Mouse (Mus musculus) megakaryocyte-erythroid progenitor cell, adult 5-6 weeks (primary cell): Measurements from ENCODE around the gene Slc12a3. TPM values are rescaled to one million over a fixed set of nuclear protein-coding genes. Genes with fewer than 3 reads are reported as not detected.

Experiments used
- ATAC-seq: replicated peaks from 2 replicates; pipeline ENCODE4 v1.8.0; 2016; ENCODE audit warnings: mild to moderate bottlenecking, inconsistent platforms; ENCODE audit not compliant: severe bottlenecking, poor library complexity, low FRiP score, low TSS enrichment
- total RNA-seq, 2 experiments: library from RNA; stranded (forward) in 1 of 2; stranded (reverse) in 1 of 2; fragments of 200-1000, 215-1000 nt in 1 of 2; fragments of >200 nt in 1 of 2; fragmentation: Nextera tagmentation in 1 of 2; gene quantifications; 2 replicates each; pipeline ENCODE4 v1.2.3; 2014 to 2017

The Slc12a3 gene
- total RNA-seq, 2 experiments from 2014 or later = 1.8 TPM; not detected in 1

DNA sequence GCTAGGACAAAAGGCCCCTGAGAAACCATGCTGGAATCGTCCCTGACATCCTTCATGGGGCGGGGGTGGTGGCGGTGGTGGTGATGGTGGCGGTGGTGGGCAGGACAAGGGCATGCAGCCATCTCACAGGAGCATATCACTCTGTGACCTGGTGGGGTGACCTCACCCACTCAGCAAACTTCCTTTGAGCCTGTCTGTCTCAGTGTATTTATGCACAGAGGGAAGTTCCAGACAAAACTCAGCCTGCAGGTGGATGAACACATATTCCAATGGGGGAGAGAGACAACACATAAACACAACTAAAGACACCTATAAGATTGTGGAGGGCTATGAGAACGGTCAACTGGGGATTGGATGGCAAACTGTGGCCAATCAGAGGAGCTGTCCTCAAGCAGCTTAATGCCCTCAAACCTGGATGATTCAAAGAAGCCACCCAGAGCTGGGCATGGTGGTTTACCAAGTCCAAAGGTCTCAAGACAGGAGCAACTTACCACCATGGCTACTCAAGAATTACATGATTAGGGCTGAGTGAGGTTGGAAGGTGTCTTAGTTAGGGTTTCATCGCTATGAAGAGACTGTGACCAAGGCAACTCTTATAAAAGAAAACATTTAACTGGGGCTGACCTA is 35.8 kb downstream of the Slc12a3 start:
- no peak for ATAC-seq

DNA sequence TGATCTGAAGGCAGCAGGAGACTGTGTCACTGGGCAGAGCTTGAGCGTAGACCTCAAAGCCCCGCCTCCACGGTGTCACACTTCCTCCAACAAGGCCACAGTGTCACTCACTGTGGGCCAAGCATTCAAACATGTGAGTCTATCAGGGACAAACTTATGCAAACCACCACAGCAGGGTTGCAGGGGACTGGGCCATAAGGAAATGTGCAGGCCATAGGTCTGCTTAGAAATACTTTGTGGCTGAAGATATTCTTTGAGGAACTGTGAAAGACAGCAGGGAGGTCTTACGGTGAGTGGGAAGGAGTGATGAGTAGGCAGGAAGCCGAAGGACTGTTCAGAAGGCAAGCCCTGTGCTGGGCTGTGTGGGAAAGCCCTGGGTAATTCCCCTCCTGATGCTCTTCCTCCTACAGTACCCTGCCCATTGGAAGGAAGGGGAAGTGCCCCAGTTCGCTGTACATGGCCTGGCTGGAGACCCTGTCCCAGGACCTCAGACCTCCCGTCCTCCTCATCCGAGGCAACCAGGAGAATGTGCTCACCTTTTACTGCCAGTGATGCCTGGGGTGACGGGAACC is 36.5 kb downstream of the Slc12a3 start:
- ATAC-seq = peak; percentile 82

DNA sequence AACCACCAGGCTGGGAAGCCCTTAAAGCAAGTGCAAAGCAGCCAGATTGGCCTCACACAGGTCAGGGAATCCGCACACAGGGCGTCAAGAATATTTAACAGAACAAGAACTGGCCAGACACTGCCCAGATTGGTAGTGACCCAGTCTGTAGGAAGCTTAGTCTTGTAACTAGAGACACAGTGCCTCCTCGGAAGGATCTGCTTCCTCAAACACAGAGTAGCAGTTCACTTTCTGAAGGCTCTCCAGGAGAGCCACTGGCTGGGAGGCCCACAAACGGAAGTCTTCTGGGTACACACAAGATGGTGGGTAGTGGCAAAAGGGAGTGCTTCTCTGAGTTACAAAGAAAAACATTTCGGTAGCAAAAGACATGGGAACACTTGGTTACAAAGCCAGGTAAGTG is 41.8 kb downstream of the Slc12a3 start:
- no peak for ATAC-seq

DNA sequence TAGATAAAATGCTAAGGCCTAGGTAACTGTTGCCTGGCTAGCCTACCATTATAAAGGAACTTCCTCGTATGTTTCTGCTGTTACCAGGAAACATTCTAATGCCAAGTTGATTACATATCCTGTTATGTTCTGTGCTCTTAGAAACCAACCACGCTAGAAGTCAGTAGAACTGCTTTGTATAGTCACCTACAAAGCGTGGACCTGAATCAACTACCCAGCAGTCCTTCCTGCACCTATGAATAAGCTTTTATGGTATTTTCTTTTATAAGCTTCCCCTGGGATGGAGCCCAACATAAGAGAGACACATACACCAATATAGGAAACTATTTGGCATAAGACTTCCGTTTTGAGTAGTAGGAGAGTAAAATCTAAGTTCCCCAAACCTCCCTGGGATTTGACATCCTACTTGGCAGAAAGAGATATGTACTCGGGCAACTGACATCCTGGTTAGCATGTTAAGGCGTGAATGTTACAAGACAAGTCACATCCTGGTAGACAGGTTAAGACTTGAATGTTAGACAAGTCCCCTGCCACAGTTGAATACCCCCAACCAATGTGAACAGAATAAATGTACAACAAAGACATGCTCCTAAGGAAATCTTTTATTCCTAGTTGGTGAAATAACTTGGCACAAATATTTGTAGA is 44.1 kb downstream of the Slc12a3 start:
- ATAC-seq = no peak

GRCm38 (mm10) chr8:94375551-94375991 is 46.6 kb downstream of the Slc12a3 start:
- peak; percentile 75 for ATAC-seq

- no peak for ATAC-seq
Observed at GRCm38 (mm10) chr8:94376176-94376575, 47.2 kb downstream of the Slc12a3 start.

DNA sequence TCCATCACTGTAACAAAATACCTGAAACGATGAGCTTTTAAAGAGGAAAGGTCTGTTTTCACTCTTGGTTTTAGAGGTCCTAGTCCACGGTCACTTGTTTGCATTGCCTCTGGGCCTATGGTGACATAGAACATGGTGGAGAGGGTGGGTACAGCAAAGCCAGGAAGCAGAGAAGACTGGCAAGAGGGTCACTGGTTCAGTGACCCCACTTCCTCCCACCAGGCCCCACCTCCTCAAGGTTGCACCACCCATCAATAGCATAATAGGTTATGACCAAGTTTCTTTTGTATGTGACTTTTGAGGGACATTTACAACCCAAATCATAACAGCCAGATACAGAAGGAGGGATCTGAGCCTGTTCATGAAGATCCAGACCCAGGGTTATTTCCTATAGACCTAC is 47.6 kb downstream of the Slc12a3 start:
- no peak for ATAC-seq

DNA sequence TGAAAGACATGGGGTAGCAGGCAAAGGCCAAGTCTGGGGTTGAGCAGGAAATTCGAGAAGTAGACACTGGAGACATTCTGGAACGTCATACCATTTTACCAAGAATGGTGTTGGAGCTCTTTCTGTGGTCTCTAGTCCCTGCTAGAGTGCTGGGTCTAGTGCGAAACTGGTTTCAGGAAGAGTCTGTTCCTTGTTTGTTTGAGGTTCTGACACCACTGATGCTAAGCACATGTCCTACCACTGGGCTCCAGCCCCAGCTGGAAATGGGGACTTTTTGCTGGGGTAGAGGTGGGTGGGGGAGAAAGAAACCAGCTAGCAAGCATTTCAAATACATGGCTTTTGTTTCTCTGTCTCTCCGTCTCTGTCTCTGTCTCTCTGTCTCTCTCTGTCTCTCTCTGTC is 48.0 kb downstream of the Slc12a3 start:
- ATAC-seq = no peak

DNA sequence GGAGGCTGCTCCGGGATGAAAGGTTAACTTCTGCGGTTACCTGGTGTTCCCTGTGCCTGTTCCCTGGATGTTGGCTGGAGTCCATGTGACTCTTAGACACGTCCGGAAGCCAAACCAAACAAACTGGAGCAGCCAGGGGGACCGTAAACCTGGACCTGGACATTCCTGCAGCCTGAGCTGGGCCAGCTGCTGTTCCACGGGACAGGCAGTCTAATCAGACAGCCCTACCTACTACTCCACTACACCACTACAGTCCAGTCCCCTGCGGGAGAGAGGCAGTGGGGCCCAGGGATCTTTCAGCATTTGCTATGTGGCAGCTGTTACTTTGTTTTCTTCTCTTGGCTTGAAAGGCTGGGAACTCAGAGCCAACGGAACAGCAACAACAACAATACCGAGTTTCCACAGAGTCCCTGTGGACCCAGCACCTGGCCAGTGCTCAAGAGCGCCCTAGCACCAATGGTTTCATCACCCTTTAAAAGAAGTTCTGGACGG is 48.8 kb downstream of the Slc12a3 start:
- no peak for ATAC-seq

DNA sequence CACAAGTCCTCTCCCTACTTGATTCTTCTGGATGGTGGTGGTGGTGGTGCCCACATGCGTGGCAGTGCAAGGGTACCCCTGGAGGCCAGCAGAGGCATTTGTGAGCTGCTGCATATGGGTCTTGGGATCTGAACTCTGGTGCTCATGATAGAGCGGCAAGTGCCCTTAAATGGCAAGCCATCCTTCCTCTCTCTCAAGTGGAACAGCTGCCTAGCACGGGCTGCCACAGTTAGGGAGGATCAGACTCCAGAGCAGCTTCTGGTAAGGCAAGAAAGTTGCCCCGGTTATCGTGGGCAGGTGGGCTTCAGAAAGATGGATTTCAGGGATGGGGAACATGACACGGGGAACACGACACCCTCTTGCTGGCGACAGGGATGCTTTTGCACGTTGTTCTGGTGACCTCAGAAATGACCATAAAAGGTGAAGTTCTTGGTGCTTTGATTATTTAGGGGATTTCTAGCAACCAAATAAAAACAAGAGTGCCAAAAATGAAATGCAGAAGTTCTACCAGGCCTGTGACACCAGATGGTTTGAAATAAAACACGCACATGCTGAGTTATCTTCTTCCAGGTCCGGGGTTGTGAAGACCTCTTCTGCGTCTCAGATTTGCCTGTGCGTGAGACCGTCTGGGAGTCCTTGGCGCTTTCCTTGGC is 49.9 kb downstream of the Slc12a3 start:
- no peak for ATAC-seq

- no peak for ATAC-seq
Observed at GRCm38 (mm10) chr8:94379686-94380085, 50.7 kb downstream of the Slc12a3 start.

- no peak for ATAC-seq
Observed at GRCm38 (mm10) chr8:94384166-94384565, 55.2 kb downstream of the Slc12a3 start.

DNA sequence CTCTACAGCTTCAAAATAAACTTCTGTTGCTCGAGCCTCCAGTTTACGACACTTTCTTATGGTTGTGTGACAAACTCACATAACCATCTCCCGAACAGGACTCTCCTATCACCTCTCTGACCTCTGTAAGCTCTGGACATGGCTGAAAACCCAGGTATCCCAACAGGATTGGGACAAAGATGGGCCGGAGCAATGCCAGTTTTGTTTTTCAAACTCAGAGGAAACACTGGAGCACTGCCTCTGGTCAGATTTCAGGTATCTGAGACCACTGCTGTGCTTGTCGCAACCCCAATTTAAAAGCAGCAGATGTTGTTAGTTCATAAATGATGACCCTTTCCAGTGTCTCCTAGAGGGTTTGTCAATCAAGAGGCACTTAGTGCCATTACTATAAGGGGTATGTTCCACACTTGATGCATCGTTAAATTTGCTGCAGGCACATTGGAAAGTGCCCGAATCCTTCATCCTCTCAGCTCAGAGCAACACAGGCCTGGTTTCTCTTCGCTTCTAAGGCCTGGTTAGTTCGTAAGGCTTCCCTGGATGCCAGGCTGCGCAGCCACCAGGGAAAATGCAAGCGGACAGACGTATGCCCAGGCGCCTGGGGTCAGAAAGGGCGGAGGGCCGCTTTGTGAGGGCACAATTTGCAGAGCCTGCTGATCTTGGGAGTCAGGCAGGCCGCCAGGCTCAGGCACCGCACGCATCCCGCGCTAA is 56.7 kb downstream of the Slc12a3 start:
- no peak for ATAC-seq

DNA sequence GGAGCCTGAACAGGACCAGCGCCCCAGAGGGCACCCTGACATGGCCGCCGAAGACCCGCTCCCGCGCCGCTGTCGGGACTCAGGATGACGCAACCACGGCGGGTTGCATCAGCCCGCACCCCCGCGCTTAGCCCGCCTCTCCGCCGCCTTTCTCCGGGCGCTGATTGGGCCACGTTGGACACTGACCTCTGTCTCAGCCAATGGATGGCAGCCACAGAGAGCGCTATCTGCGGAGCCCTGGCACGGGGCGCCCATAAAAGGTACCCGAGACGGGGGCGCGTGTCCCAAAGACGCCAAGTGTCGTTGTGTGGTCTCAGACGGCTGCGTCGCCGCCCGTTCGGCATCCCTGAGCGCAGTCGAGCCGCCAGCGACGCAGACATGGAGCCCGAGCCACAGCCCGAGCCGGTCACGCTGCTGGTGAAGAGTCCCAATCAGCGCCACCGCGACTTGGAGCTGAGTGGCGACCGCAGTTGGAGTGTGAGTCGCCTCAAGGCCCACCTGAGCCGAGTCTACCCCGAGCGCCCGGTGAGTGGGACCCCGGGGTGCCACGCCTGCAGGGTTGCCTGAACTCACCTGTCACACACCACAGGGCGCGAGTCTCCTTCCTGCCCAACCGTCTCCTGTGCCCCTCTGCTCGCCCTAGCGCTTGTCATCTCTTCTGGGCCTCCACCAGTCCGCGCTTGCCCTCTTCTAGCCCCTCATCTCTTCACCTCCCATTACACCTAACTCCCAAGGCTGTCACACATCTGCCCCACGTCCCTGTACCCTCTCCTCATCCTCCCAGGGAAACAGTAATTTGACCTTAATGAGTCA is 57.4 kb downstream of the Slc12a3 start, which contains the start of gene Herpud1:
Gene Herpud1 (plus strand): TSS at position 225 of the 813 bp plus-strand sequence.
- ATAC-seq = peak; percentile 94

GRCm38 (mm10) chr8:94387027-94387684 is 58.2 kb downstream of the Slc12a3 start:
- ATAC-seq = peak; percentile 58

DNA sequence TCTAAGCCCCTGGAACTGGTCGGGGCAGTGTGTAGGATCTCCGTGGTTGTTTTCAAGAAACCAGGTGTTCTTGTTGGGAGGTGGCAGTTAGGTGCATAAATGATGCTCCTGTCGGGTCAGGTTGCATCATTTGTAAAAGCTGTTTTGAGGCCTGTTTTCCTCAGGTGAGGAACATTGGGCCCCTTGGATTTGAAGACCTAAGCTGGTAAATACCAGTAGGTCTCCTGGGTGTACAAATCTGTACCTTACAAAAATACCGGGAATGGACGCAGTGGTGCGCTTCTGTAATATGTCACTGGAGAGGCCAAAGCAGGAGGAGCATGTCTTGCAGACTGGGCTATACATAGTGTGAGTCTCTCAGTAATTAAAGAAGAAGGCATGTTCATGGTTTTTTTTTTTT is 58.8 kb downstream of the Slc12a3 start:
- no peak for ATAC-seq

GRCm38 (mm10) chr8:94389531-94389930 is 60.5 kb downstream of the Slc12a3 start:
- no peak for ATAC-seq

- no peak for ATAC-seq
Observed at GRCm38 (mm10) chr8:94390429-94390828, 61.4 kb downstream of the Slc12a3 start.
